Mouse (Mus musculus): Measurements from ENCODE around the gene Rp9.

DNA sequence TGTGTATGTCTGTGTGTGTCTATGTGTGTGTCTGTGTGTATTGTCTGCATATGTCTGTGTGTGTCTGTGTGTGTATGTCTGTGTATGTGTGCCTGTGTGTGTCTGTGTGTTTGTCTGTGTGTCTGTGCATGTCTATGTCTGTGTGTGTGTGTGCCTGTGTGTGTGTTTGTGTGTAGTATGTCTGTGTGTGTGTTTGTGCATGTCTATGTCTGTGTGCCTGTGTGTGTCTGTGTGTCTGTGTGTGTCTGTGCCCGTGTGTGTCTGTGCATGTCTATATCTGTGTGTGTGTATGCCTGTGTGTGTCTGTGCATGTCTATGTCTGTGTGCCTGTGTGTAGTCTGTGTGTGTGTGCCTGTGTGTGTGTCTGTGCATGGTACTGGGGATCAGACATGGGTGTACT is 24.4 kb downstream of the Rp9 start:
- TF ChIP-seq CTCF (IDR thresholded peaks at IDR 0.05; ENCODE audit: insufficient read depth, low read depth, low read length) (no peak), POLR2A (IDR thresholded peaks at IDR 0.05; ENCODE audit: insufficient read depth, low read depth, low read length) (no peak)
